Mouse (Mus musculus) embryonic facial prominence, embryonic 12.5 days (tissue): ENCODE measurements at regions not wholly inside any gene's neighbourhood (a gene's known extent, or its start where the extent isn't known, plus 50 kb on each side); places are given as distances from the start of the nearest gene placed in this dataset.
A peak's percentile ranks its signal among the peaks of the same experiment; 100 is the strongest.

Experiments used
- ATAC-seq: fragments of 200-750 bp; cut with Nextera tagmentation; 2 replicates; pipeline ENCODE4 v1.8.0; 2017; ENCODE audit not compliant: insufficient number of reproducible peaks, insufficient read depth, low FRiP score, low TSS enrichment
- H3K27ac ChIP-seq: fragments of 300-500 bp; sonication (generic); 2 replicates; pipeline ENCODE4 v1.5.1; 2016; ENCODE audit warnings: mild to moderate bottlenecking
- H3K27me3 ChIP-seq: fragments of 300-500 bp; sonication (generic); 2 replicates; pipeline ENCODE4 v1.6.1; 2016; ENCODE audit warnings: mild to moderate bottlenecking, moderate library complexity
- H3K36me3 ChIP-seq: fragments of 300-500 bp; sonication (generic); 2 replicates; pipeline ENCODE4 v1.6.1; 2016; ENCODE audit warnings: mild to moderate bottlenecking
- H3K4me1 ChIP-seq: fragments of 300-500 bp; sonication (generic); 2 replicates; pipeline ENCODE4 v1.6.1; 2016
- H3K4me2 ChIP-seq: fragments of 300-500 bp; sonication (generic); replicated peaks from 2 replicates; pipeline ENCODE4 v1.6.1; 2016; ENCODE audit warnings: mild to moderate bottlenecking, moderate library complexity
- H3K4me3 ChIP-seq: fragments of 300-500 bp; sonication (generic); 2 replicates; pipeline ENCODE4 v1.5.1; 2016; ENCODE audit warnings: mild to moderate bottlenecking
- H3K9ac ChIP-seq: fragments of 300-500 bp; sonication (generic); 2 replicates; pipeline ENCODE4 v1.6.1; 2016; ENCODE audit warnings: mild to moderate bottlenecking, moderate library complexity
- H3K9me3 ChIP-seq: fragments of 300-500 bp; sonication (generic); 2 replicates; pipeline ENCODE4 v1.6.1; 2016; ENCODE audit warnings: mild to moderate bottlenecking, moderate library complexity
- WGBS: fragments of 180-500 bp; shearing (Covaris S2); methylation state at CpG from one replicate; pipeline ENCODE4 v1.1.7; 2016; 5-methylcytosine and 5-hydroxymethylcytosine counted together

DNA sequence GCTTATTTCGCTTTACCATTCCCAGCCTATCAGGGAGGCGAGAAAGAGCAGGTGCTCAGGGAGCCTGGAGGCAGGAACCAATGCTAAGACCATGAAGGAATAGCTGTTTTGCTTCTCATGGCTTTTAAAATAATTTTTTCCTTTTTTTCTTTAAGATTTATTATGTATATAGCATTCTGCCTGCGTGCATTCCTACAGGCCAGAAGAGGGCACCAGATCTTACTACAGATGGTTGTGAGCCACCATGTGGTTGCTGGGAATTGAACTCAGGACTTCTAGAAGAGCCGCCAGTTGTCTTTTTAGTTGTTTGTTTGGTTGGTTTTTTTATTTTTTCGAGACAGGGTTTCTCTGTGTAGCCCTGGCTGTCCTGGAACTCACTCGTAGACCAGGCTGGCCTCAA lies 113.6 kb upstream of the Armc2 start:
- Histone ChIP-seq H3K27ac (no peak overlapping the region), H3K4me3 (no peak overlapping the region), H3K9ac (no peak overlapping the region), H3K9me3 (no peaks in the 10 kb centered on the region), H3K36me3 (no peaks in the 10 kb centered on the region), H3K27me3 (no peaks in the 10 kb centered on the region), H3K4me1 (no peaks in the 10 kb centered on the region), H3K4me2 (no peak overlapping the region)
- 89% methylated on average over 6 of the region's 6 CpGs for WGBS
- ATAC-seq, result no peak

DNA sequence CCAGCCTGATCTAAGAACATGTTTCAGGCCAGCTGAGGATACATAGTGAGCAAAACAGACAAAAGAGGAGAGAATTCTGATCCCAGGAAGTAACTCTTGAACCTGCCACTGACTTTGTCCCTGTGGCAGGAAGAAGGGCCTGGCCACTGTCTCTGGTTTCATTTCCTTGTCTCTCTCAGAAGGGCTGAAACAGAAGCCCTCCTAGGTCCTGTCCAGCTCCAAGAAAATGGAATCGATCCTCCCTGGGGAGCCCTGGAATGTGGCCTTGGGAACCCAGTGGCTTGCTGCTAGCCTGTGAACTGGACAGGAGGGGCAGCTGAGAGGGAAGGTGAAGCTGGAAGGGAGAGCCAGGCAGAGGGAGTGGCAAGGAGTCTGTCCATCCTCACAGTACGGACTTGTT lies 113.1 kb upstream of the Armc2 start:
- Histone ChIP-seq H3K4me1 (no peaks in the 10 kb centered on the region), H3K4me3 (no peak overlapping the region), H3K27me3 (no peaks in the 10 kb centered on the region), H3K27ac (no peak overlapping the region), H3K9me3 (no peaks in the 10 kb centered on the region), H3K9ac (no peak overlapping the region), H3K4me2 (no peak overlapping the region), H3K36me3 (no peaks in the 10 kb centered on the region)
- no peak for ATAC-seq
- 62% methylated on average over 2 of the region's 2 CpGs for WGBS

DNA sequence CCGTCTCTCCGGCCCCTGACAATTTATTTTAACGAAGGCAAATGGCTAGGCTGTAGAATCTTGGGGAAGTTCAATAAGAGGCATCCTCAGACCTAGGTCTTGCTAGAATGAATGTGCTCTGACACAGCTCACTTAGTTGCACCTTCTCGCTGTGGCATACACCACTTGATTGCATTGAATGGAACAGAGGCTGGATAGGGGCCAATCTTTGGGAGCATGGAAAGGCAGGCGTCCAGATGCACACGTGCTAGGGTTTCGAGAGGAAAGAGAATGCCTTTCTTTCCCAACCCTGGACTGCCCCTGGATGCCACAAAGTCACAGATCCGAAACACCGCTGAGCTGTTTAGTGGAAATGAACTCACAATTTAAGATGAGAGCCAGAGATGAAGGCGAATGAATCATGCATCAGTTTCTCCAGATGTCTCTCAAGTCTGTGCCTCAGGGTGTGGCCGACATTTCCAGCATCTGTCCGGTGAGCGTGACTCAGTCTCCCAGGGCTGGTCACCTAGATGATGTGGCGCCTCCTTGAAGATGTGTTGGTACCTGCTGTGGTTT lies 109.7 kb upstream of the Armc2 start:
- whole genome bisulfite sequencing, result 85% methylated on average over 14 of the region's 14 CpGs
- Histone ChIP-seq H3K4me2 (no peak overlapping the region), H3K36me3 (no peaks in the 10 kb centered on the region), H3K27ac (no peak overlapping the region), H3K27me3 (no peaks in the 10 kb centered on the region), H3K4me1 (peaks cover 2% of the 10 kb centered on the region; the same call in 1 of the 2 replicates), H3K4me3 (no peak overlapping the region), H3K9me3 (no peaks in the 10 kb centered on the region), H3K9ac (no peak overlapping the region)
- no peak for ATAC-seq

DNA sequence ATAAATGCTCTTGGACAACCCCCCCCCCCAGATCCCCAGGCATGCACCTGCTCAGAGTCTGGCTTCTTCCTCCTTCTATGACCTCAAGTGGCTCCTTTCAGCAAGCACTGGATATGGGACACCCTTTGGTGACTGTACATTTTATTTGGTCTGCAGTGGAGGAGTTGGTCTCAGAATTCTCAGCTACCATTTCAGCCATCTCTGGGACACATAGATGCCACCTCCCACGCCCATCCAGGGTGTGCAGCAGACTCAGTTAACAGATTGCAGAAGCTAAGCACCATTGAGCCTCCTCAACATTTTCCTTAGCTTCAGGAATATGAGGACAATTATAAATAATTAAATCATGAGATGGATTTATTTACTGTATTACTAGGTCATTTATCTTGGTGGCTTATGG lies 108.6 kb upstream of the Armc2 start:
- Histone ChIP-seq H3K27ac (no peak overlapping the region), H3K4me1 (peaks cover 13% of the 10 kb centered on the region; the same call in 1 of the 2 replicates), H3K4me2 (no peak overlapping the region), H3K27me3 (no peaks in the 10 kb centered on the region), H3K9ac (no peak overlapping the region), H3K9me3 (no peaks in the 10 kb centered on the region), H3K36me3 (no peaks in the 10 kb centered on the region), H3K4me3 (no peak overlapping the region)
- no peak for ATAC-seq
- 79% methylated on average over 1 of the region's 1 CpGs for WGBS

DNA sequence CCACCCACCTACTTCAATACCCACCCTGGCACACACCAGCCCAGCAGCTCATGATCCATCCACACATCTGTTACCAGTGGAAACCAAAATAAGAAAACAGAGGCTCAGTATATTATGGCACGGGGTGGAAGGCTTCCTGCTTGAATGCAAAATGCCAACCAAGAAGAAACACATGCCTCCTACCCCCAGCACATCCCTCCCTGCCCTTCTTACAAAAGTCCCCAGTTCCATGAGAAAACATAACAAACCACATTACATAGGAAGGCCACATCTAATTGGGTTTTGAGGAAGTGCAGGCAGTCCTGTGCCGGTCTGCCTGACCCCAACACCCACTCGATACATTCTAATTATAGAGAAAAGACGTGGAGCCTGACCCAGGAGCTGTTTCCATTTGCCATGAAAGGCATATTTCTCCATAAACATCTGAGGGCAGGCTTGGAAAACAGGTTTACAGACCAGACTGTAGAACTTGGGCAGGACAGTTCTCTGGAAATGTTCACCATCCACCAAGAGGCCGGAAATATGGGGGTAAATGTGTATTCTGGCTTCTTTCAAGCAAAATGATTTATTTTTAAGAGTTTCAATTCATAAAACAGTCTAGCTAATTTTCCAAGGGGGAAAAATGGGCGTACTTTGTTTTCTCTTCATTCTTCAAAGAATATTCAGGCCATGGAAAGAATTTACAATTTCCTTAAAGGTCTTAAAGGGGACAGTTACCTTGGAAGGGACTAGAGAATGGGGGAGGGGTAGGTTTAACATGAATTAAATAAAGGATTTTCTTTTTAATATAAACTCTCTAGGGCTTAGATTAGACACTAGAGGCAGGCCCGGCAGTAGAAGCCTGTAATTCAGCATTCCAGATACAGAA lies 104.8 kb upstream of the Armc2 start:
- 41% methylated on average over 7 of the region's 7 CpGs for WGBS
- ATAC-seq, result no peak
- no peak overlapping the region for H3K9ac ChIP-seq
- H3K4me2 ChIP-seq, result no peak overlapping the region
- no peaks in the 10 kb centered on the region for H3K27me3 ChIP-seq
- peak overlapping the region; percentile 57; the same call in 1 of the 2 replicates for H3K27ac ChIP-seq
- no peaks in the 10 kb centered on the region for H3K36me3 ChIP-seq
- H3K9me3 ChIP-seq, result no peaks in the 10 kb centered on the region
- no peak overlapping the region for H3K4me3 ChIP-seq
- H3K4me1 ChIP-seq, result peaks cover 21% of the 10 kb centered on the region

DNA sequence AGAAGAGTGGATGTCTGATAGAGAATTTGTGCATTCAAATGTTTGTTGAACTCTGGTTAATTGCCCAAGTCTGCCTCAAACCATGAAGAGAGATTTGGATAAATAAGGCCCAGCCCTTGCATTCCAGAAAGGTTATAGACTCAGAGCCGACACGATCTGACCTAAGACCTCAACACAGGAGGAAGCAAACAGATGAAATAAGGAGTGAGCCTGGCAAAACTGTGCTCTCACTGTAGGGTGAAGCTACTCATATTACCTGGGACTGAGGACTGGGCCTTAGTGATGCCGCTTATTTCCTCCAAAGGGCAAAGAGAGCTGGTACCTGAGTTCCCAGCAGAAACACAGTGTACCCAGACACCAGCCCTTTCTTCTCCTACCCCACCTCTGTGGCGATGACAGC lies 103.7 kb upstream of the Armc2 start:
- H3K27me3 ChIP-seq, result no peaks in the 10 kb centered on the region
- H3K4me3 ChIP-seq, result no peak overlapping the region
- WGBS, result 47% methylated on average over 4 of the region's 4 CpGs
- H3K9me3 ChIP-seq, result no peaks in the 10 kb centered on the region
- H3K9ac ChIP-seq, result no peak overlapping the region
- peaks cover 21% of the 10 kb centered on the region for H3K4me1 ChIP-seq
- H3K27ac ChIP-seq, result 0 out of 2 replicates have a peak overlapping the region, but pooled peaks have one; percentile 57
- H3K4me2 ChIP-seq, result no peak overlapping the region
- ATAC-seq, result no peak
- no peaks in the 10 kb centered on the region for H3K36me3 ChIP-seq

DNA sequence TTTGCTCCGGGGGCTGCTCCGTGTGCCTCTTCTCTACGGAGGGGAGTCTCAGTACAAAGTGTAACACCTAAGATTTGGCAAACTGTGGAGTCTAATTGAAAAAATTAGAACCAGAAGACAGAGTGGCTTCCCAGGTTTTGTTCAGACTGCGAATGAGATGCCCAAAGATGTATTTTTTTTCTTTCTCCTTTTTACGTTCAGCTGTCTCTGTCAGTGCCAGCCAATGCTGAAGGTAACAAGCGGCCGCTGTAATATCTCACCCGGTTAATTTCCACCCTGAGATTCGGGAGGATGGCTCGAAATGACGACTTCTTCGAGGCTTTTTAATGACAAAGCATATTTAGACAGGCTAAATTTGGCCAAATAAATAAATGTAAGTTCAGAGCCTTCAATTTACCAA lies 101.1 kb upstream of the Armc2 start:
- H3K4me3 ChIP-seq, result no peak overlapping the region
- peak overlapping the region; percentile 75 for H3K27ac ChIP-seq
- H3K27me3 ChIP-seq, result no peaks in the 10 kb centered on the region
- WGBS, result 53% methylated on average over 12 of the region's 12 CpGs
- no peak for ATAC-seq
- H3K4me1 ChIP-seq, result peaks cover 21% of the 10 kb centered on the region
- no peaks in the 10 kb centered on the region for H3K9me3 ChIP-seq
- H3K9ac ChIP-seq, result no peak overlapping the region
- H3K4me2 ChIP-seq, result no peak overlapping the region
- H3K36me3 ChIP-seq, result no peaks in the 10 kb centered on the region

DNA sequence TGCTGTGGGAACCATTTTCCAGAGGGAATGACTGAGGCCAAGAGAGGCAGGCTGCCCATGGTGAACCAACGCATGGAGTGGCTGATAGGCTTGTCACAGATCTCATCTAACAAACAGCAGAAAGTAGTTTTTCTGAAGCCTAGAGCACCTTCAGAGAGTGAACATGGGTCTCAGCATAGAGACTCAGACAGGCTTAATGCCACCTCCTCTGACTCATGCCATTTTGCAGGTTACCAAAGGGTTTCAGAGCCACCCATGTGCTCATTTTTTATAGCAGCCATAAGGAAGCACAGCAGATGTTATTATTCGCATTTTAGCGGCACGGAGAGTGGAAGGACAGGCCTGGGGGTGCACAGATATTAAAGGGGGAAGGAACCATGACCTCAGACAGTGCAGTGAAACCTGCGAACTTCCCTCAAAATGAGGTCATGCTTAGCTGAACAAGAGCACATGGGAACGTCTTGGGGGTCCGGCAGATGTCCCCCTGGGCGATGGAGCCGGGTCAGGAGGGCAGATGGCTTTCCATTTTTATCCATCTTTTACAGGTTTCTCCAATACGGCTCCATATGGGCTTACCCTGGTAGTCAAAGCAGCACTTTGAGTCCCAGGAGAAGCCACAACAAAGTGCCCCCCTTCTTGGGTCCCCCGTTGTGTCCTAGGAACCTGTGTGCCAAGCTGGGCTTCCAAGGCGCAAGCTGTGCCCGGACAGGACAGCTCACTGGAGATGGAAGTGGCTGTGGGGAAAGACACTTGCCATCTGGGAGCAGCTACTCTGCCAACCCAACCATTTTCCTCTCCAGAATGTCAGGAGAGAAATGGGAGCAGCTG lies 100.3 kb upstream of the Armc2 start:
- 71% methylated on average over 13 of the region's 13 CpGs for WGBS
- no peak for ATAC-seq
- no peaks in the 10 kb centered on the region for H3K9me3 ChIP-seq
- H3K27ac ChIP-seq, result peak overlapping the region; percentile 75
- H3K4me3 ChIP-seq, result no peak overlapping the region
- no peaks in the 10 kb centered on the region for H3K27me3 ChIP-seq
- no peak overlapping the region for H3K4me2 ChIP-seq
- no peaks in the 10 kb centered on the region for H3K36me3 ChIP-seq
- H3K4me1 ChIP-seq, result peaks cover 21% of the 10 kb centered on the region
- H3K9ac ChIP-seq, result no peak overlapping the region

DNA sequence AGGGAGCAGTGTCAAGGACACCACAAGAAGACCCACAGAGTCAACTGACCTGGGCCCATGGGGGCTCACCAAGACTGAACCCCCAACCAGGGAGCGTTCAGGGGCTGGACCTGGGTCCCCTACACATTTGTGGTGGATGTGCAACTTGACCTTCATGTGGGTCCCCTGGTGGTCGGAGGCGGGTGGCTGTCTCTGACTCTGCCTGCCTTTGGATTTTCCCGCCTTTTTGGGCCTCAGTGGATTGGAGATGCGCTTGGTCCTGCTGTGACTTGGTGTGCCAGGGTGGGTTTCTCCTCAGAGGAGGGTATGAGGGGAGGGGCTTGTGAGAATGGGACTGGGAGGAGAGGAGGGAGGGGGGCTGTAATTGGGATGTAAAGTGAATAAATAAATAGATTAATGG lies 99.3 kb upstream of the Armc2 start:
- no peak overlapping the region for H3K9ac ChIP-seq
- H3K4me1 ChIP-seq, result peaks cover 14% of the 10 kb centered on the region
- no peak; the same call in 1 of the 2 replicates for ATAC-seq
- no peak overlapping the region for H3K4me2 ChIP-seq
- H3K27ac ChIP-seq, result no peak overlapping the region
- WGBS, result 87% methylated on average over 5 of the region's 5 CpGs
- no peak overlapping the region for H3K4me3 ChIP-seq
- no peaks in the 10 kb centered on the region for H3K27me3 ChIP-seq
- H3K36me3 ChIP-seq, result no peaks in the 10 kb centered on the region
- H3K9me3 ChIP-seq, result 0 out of 2 replicates have a peak, but pooled peaks cover 2% of the 10 kb centered on the region

DNA sequence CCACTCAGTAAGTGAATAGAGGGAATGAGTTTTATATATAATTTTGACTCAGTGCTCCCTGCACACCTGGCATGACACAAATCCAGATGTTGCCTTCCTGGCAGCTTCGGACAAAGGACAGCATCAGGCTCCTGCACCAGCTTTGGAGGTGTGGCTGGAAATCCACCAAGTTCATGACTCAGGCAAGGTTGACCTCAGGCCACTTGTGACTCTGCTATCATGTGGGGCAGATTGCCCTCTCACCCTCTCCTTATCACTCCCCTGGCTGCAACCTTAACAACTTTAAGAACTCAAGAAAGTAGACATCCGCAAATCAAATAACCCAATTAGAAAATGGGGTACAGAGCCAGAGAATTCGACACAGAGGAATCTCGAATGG lies 97.7 kb upstream of the Armc2 start:
- H3K9me3 ChIP-seq, result 0 out of 2 replicates have a peak, but pooled peaks cover 2% of the 10 kb centered on the region
- 78% methylated on average over 4 of the region's 4 CpGs for WGBS
- no peaks in the 10 kb centered on the region for H3K27me3 ChIP-seq
- no peaks in the 10 kb centered on the region for H3K36me3 ChIP-seq
- H3K4me1 ChIP-seq, result peaks cover 7% of the 10 kb centered on the region; the same call in 1 of the 2 replicates
- H3K4me3 ChIP-seq, result no peak overlapping the region
- no peak overlapping the region for H3K27ac ChIP-seq
- no peak overlapping the region for H3K9ac ChIP-seq
- ATAC-seq, result no peak
- H3K4me2 ChIP-seq, result no peak overlapping the region

DNA sequence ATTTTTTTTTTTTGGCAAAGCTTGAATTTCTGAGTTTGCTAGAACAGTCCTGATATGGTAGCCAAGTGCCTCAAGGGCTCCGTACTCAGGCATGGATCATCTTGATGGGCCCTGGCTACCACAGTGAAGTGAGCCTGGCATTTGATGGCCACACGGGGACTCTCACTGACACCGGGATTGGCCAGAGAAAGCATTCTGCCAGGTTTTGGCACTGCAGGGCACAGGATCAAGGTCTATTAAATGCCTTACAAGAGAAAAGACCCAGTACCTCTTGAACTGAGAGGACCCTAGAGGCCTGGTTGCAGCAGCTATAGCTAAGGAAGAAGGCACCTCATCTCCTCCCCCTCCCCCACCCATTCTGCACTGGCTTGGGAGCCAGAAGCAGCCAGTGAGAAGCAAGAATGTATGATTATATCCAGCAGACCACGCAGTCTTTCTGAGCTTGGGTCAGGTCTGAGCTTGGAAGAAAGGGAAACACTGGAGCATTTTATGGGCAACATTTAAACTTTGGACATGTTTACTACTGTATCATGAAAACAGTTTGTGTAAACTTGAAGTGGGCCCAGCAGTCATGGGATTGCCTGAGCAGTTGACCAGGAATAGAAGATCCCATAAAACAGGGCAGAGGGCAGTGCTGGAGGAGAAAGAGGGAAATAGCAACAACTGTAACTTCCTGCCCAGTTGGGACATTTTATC lies 97.1 kb upstream of the Armc2 start:
- ATAC-seq, result no peak
- WGBS, result 80% methylated on average over 4 of the region's 4 CpGs
- Histone ChIP-seq H3K9ac (no peak overlapping the region), H3K27me3 (no peaks in the 10 kb centered on the region), H3K4me1 (peaks cover 7% of the 10 kb centered on the region; the same call in 1 of the 2 replicates), H3K36me3 (no peaks in the 10 kb centered on the region), H3K9me3 (0 out of 2 replicates have a peak, but pooled peaks cover 2% of the 10 kb centered on the region), H3K27ac (no peak overlapping the region), H3K4me2 (no peak overlapping the region), H3K4me3 (no peak overlapping the region)
